Mouse (Mus musculus) liver, embryonic 14.5 days (tissue): ENCODE measurements at regions not wholly inside any gene's neighbourhood (a gene's known extent, or its start where the extent isn't known, plus 50 kb on each side); places are given as distances from the start of the nearest gene placed in this dataset.

ENCODE experiments used
- ATAC-seq: fragments of 200-750 bp; cut with Nextera tagmentation; 2 replicates; pipeline ENCODE4 v1.8.0; 2017; ENCODE audit warnings: moderate number of reproducible peaks, mild to moderate bottlenecking, moderate library complexity; ENCODE audit not compliant: insufficient read depth
- DNase-seq, 3 experiments: peaks; one replicate each; pipeline ENCODE4 v3.0.0-alpha.2; 2012 to 2013; ENCODE audit warnings: low read depth in 3 of 3, low spot score in 3 of 3
- H3K27ac ChIP-seq: fragments of 300-500 bp; sonication (generic); 2 replicates; pipeline ENCODE4 v1.5.1; 2014; ENCODE audit warnings: moderate library complexity, mild to moderate bottlenecking, control low read depth, inconsistent platforms
- H3K27me3 ChIP-seq: fragments of 300-500 bp; sonication (generic); 2 replicates; pipeline ENCODE4 v1.6.1; 2014; ENCODE audit warnings: mild to moderate bottlenecking, low read length, moderate library complexity; ENCODE audit not compliant: control insufficient read depth, insufficient read depth
- H3K36me3 ChIP-seq: fragments of 300-500 bp; sonication (generic); replicated peaks from 2 replicates; pipeline ENCODE4 v1.6.1; 2014; ENCODE audit warnings: low read depth; ENCODE audit not compliant: control insufficient read depth, insufficient read depth
- H3K4me1 ChIP-seq, 2 experiments: fragments of 200-500 bp in 1 of 2; fragments of 300-500 bp in 1 of 2; sonication (generic) in 1 of 2; replicated peaks; 2 replicates each; pipeline ENCODE4 v1.6.1; 2012 to 2014; ENCODE audit warnings: antibody characterized with exemption in 1 of 2, inconsistent platforms in 1 of 2, low read length in 1 of 2; ENCODE audit not compliant: control insufficient read depth in 2 of 2, insufficient read depth in 2 of 2
- H3K4me2 ChIP-seq: fragments of 300-500 bp; sonication (generic); 2 replicates; pipeline ENCODE4 v1.6.1; 2014; ENCODE audit warnings: low read depth, mild to moderate bottlenecking, control low read depth, moderate library complexity
- H3K4me3 ChIP-seq, 2 experiments: fragments of 200-500 bp in 1 of 2; fragments of 300-500 bp in 1 of 2; sonication (generic) in 1 of 2; 2 replicates each; pipeline ENCODE4 v1.5.1; 2012 to 2014; ENCODE audit warnings: low read depth in 2 of 2, low read length in 2 of 2, mild to moderate bottlenecking in 2 of 2, control low read depth in 1 of 2, inconsistent platforms in 1 of 2, moderate library complexity in 1 of 2; ENCODE audit not compliant: insufficient read depth in 1 of 2
- H3K9ac ChIP-seq: fragments of 300-500 bp; sonication (generic); replicated peaks from 2 replicates; pipeline ENCODE4 v1.6.1; 2014; ENCODE audit warnings: mild to moderate bottlenecking, control low read depth, moderate library complexity
- H3K9me3 ChIP-seq: fragments of 300-500 bp; sonication (generic); 2 replicates; pipeline ENCODE4 v1.6.1; 2016; ENCODE audit warnings: low read length, mixed read lengths; ENCODE audit not compliant: control insufficient read depth
- CTCF ChIP-seq: IDR thresholded peaks from 2 replicates; pipeline ENCODE4 v1.5.1; 2016; ENCODE audit warnings: antibody characterized with exemption, low read depth, control low read depth
- EP300 ChIP-seq: IDR thresholded peaks from 2 replicates; pipeline ENCODE4 v1.6.1; 2016; ENCODE audit warnings: antibody characterized with exemption, low read depth
- WGBS: fragments of 180-500 bp; shearing (Covaris S2); extraction: QIAGEN DNeasy Blood & Tissue Kit; methylation state at CpG from one replicate; pipeline ENCODE4 v1.1.7; 2014; ENCODE audit not compliant: insufficient replicate concordance; 5-methylcytosine and 5-hydroxymethylcytosine counted together

- no peak overlapping the region for H3K27ac ChIP-seq
- H3K9me3 ChIP-seq = no peaks in the 10 kb centered on the region
- H3K36me3 ChIP-seq = no peaks in the 10 kb centered on the region
- TF ChIP-seq CTCF (no peak), EP300 (no peak)
- WGBS = 48% methylated on average over 3 of the region's 3 CpGs
- no peak for ATAC-seq
- no peak overlapping the region for H3K4me3 ChIP-seq
- no peak overlapping the region for H3K4me2 ChIP-seq
- no peak for DNase-seq
- no peaks in the 10 kb centered on the region for H3K4me1 ChIP-seq
- no peaks in the 10 kb centered on the region for H3K27me3 ChIP-seq
- H3K9ac ChIP-seq = no peak overlapping the region
Measured at GRCm38 (mm10) chr3:39575200-39575599, 688.5 kb downstream of the Fat4 start.

GRCm38 (mm10) chr3:39591312-39591711, 704.6 kb downstream of the Fat4 start:
- 73% methylated on average over 2 of the region's 2 CpGs for WGBS
- H3K36me3 ChIP-seq = no peaks in the 10 kb centered on the region
- no peak overlapping the region for H3K9ac ChIP-seq
- no peaks in the 10 kb centered on the region for H3K9me3 ChIP-seq
- no peak for TF ChIP-seq CTCF
- no peak for TF ChIP-seq EP300
- DNase-seq = no peak
- no peaks in the 10 kb centered on the region for H3K27me3 ChIP-seq
- H3K4me1 ChIP-seq = no peaks in the 10 kb centered on the region
- no peak overlapping the region for H3K27ac ChIP-seq
- no peak overlapping the region for H3K4me3 ChIP-seq
- no peak overlapping the region for H3K4me2 ChIP-seq
- ATAC-seq = no peak

- TF ChIP-seq CTCF (no peak), EP300 (no peak)
Measured at GRCm38 (mm10) chr3:39592349-39593117, 705.8 kb downstream of the Fat4 start.

GRCm38 (mm10) chr3:39609937-39610336, 723.2 kb downstream of the Fat4 start:
- no peak for ATAC-seq
- Histone ChIP-seq H3K4me1 (no peaks in the 10 kb centered on the region), H3K27me3 (no peaks in the 10 kb centered on the region), H3K36me3 (no peaks in the 10 kb centered on the region), H3K4me3 (no peak overlapping the region), H3K9me3 (no peaks in the 10 kb centered on the region), H3K27ac (no peak overlapping the region), H3K4me2 (no peak overlapping the region), H3K9ac (no peak overlapping the region)
- DNase-seq = no peak
- TF ChIP-seq CTCF = no peak
- TF ChIP-seq EP300 = no peak
- WGBS = 55% methylated on average over 3 of the region's 3 CpGs

More at GRCm38 (mm10) chr3:39592349-39593117, 705.8 kb downstream of the Fat4 start:
- ATAC-seq (no peak), DNase-seq (no peak)
- Histone ChIP-seq H3K4me3 (no peak overlapping the region), H3K27ac (no peak overlapping the region), H3K4me2 (no peak overlapping the region), H3K36me3 (no peaks in the 10 kb centered on the region), H3K4me1 (no peaks in the 10 kb centered on the region), H3K9me3 (no peaks in the 10 kb centered on the region), H3K9ac (no peak overlapping the region), H3K27me3 (no peaks in the 10 kb centered on the region)
- WGBS = 64% methylated on average over 4 of the region's 4 CpGs

- 54% methylated on average over 7 of the region's 7 CpGs for WGBS
- Histone ChIP-seq H3K4me2 (no peak overlapping the region), H3K27me3 (no peaks in the 10 kb centered on the region), H3K4me3 (no peak overlapping the region), H3K9me3 (no peaks in the 10 kb centered on the region), H3K27ac (no peak overlapping the region), H3K4me1 (no peaks in the 10 kb centered on the region), H3K36me3 (no peaks in the 10 kb centered on the region), H3K9ac (no peak overlapping the region)
- TF ChIP-seq EP300 = no peak
- TF ChIP-seq CTCF = no peak
- ATAC-seq (no peak), DNase-seq (no peak)
Measured at GRCm38 (mm10) chr3:39612408-39612807, 725.7 kb downstream of the Fat4 start.
